Mouse (Mus musculus) lung, postnatal 36 days (tissue): ENCODE results near the gene Gm10220.
"Not testable (repeated sequence)": the region's sequence is repeated elsewhere in the genome, so short reads cannot be mapped to it uniquely, and the experiment has no call there.

Source experiments
- DNase-seq: peaks from one replicate; pipeline ENCODE4 v3.0.0; 2022; ENCODE audit warnings: mixed read lengths

Gene Gm10220

GRCm38 (mm10) chr5:26121321-26121720, at the start of gene Gm10220:
TSS of gene Gm10220 (minus strand) at chr5:26121421.
- not testable (repeated sequence) for DNase-seq

- no peak for DNase-seq
Observed at GRCm38 (mm10) chr5:26169855-26170254, 48.6 kb upstream of the Gm10220 start.

- no peak for DNase-seq
Observed at GRCm38 (mm10) chr5:26165791-26166165, 44.6 kb upstream of the Gm10220 start.

GRCm38 (mm10) chr5:26165036-26165790, 44.0 kb upstream of the Gm10220 start:
- no peak for DNase-seq

GRCm38 (mm10) chr5:26157396-26158170, 36.4 kb upstream of the Gm10220 start:
- peak; percentile 21 for DNase-seq

- no peak for DNase-seq
Observed at GRCm38 (mm10) chr5:26142891-26143290, 21.7 kb upstream of the Gm10220 start.

GRCm38 (mm10) chr5:26105262-26105661, 16.0 kb downstream of the Gm10220 start, which contains the start of gene 5031410I06Rik:
TSS of gene 5031410I06Rik (minus strand) at chr5:26105362.
- not testable (repeated sequence) for DNase-seq

GRCm38 (mm10) chr5:26089191-26089590, 32.0 kb downstream of the Gm10220 start, which contains the start of gene Gm10471:
TSS of gene Gm10471 (minus strand) at chr5:26089291.
- DNase-seq: not testable (repeated sequence)

GRCm38 (mm10) chr5:26079023-26079422, 42.2 kb downstream of the Gm10220 start:
- DNase-seq: not testable (repeated sequence)

- no peak for DNase-seq
Observed at GRCm38 (mm10) chr5:26070716-26071115, 50.5 kb downstream of the Gm10220 start.
